Mouse (Mus musculus) cerebral cortex, adult 2 months (tissue): ENCODE data around the gene Aldh3b2.

Experiments used
- WGBS: fragments of 180-500 bp; shearing (Covaris S2); methylation state at CpG from one replicate; pipeline ENCODE4 v1.1.7; 2018; 5-methylcytosine and 5-hydroxymethylcytosine counted together

The Aldh3b2 gene

GRCm38 (mm10) chr19:3988750-3989149, 16.6 kb downstream of the Aldh3b2 start:
- 93% methylated on average over 4 of the region's 4 CpGs for WGBS

- WGBS: 79% methylated on average over 6 of the region's 6 CpGs
Measured at GRCm38 (mm10) chr19:3990804-3991203, 18.7 kb downstream of the Aldh3b2 start.

- 94% methylated on average over 3 of the region's 3 CpGs for WGBS
Measured at GRCm38 (mm10) chr19:3991562-3991961, 19.4 kb downstream of the Aldh3b2 start.

- WGBS: 92% methylated on average over 3 of the region's 3 CpGs
Measured at GRCm38 (mm10) chr19:3991966-3992365, 19.8 kb downstream of the Aldh3b2 start.

- 72% methylated on average over 5 of the region's 5 CpGs for WGBS
Measured at GRCm38 (mm10) chr19:3992416-3992815, 20.3 kb downstream of the Aldh3b2 start, which contains the start of gene Tbx10. Gene Tbx10 (plus strand): TSS chr19:3992752.

GRCm38 (mm10) chr19:3994932-3995331, 22.8 kb downstream of the Aldh3b2 start:
- WGBS: 73% methylated on average over 6 of the region's 6 CpGs

GRCm38 (mm10) chr19:3995505-3995904, 23.4 kb downstream of the Aldh3b2 start:
- WGBS: 92% methylated on average over 3 of the region's 3 CpGs

GRCm38 (mm10) chr19:3996106-3996505, 24.0 kb downstream of the Aldh3b2 start:
- 79% methylated on average over 7 of the region's 7 CpGs for WGBS

GRCm38 (mm10) chr19:3996747-3997146, 24.6 kb downstream of the Aldh3b2 start:
- 84% methylated on average over 8 of the region's 8 CpGs for whole genome bisulfite sequencing

- 72% methylated on average over 8 of the region's 8 CpGs for WGBS
Measured at GRCm38 (mm10) chr19:3997231-3997630, 25.1 kb downstream of the Aldh3b2 start.

GRCm38 (mm10) chr19:3998335-3998734, 26.2 kb downstream of the Aldh3b2 start:
- 79% methylated on average over 8 of the region's 8 CpGs for WGBS

GRCm38 (mm10) chr19:3999121-3999730, 27.1 kb downstream of the Aldh3b2 start:
- WGBS: 64% methylated on average over 9 of the region's 9 CpGs

GRCm38 (mm10) chr19:4000119-4000900, 28.2 kb downstream of the Aldh3b2 start, which contains the start of the genes Nudt8 and Gm49405:
Gene Nudt8 (plus strand): TSS chr19:4000580.
Gene Gm49405 (plus strand): TSS chr19:4000626.
- under 1% methylated on average over 64 of the region's 64 CpGs for WGBS

- 24% methylated on average over 17 of the region's 17 CpGs for WGBS
Measured at GRCm38 (mm10) chr19:4000949-4001525, 28.9 kb downstream of the Aldh3b2 start.

GRCm38 (mm10) chr19:4001752-4002151, 29.6 kb downstream of the Aldh3b2 start:
- WGBS: 87% methylated on average over 5 of the region's 5 CpGs

- WGBS: 93% methylated on average over 1 of the region's 1 CpGs
Measured at GRCm38 (mm10) chr19:4003112-4003511, 31.0 kb downstream of the Aldh3b2 start, which contains the start of gene Doc2g. Gene Doc2g (plus strand): TSS chr19:4003313.

- WGBS: 81% methylated on average over 12 of the region's 12 CpGs
Measured at GRCm38 (mm10) chr19:4003641-4004040, 31.5 kb downstream of the Aldh3b2 start.

GRCm38 (mm10) chr19:4004331-4004730, 32.2 kb downstream of the Aldh3b2 start:
- 91% methylated on average over 15 of the region's 15 CpGs for WGBS

- WGBS: 85% methylated on average over 9 of the region's 9 CpGs
Measured at GRCm38 (mm10) chr19:4005091-4005490, 33.0 kb downstream of the Aldh3b2 start.

- WGBS: 95% methylated on average over 8 of the region's 8 CpGs
Measured at GRCm38 (mm10) chr19:4005971-4006370, 33.8 kb downstream of the Aldh3b2 start.

GRCm38 (mm10) chr19:4011086-4011485, 39.0 kb downstream of the Aldh3b2 start:
- WGBS: 91% methylated on average over 5 of the region's 5 CpGs

GRCm38 (mm10) chr19:4012432-4013022, 40.4 kb downstream of the Aldh3b2 start, which contains the start of gene Ndufv1:
Gene Ndufv1 (minus strand): TSS chr19:4012806.
- under 1% methylated on average over 45 of the region's 45 CpGs for WGBS
